Mouse (Mus musculus): ENCODE results near the gene Zdhhc7. TPM values are rescaled to one million over a fixed set of nuclear protein-coding genes. Genes with fewer than 3 reads are reported as not detected.

The Zdhhc7 gene
- 28.3 to 32.6 TPM (median 30.8 TPM) in 4 replicates for total RNA-seq (2023)

GRCm38 (mm10) chr8:120101068-120101972 lies at the start of gene Zdhhc7:
TSS of gene Zdhhc7 (minus strand) at chr8:120101482.

DNA sequence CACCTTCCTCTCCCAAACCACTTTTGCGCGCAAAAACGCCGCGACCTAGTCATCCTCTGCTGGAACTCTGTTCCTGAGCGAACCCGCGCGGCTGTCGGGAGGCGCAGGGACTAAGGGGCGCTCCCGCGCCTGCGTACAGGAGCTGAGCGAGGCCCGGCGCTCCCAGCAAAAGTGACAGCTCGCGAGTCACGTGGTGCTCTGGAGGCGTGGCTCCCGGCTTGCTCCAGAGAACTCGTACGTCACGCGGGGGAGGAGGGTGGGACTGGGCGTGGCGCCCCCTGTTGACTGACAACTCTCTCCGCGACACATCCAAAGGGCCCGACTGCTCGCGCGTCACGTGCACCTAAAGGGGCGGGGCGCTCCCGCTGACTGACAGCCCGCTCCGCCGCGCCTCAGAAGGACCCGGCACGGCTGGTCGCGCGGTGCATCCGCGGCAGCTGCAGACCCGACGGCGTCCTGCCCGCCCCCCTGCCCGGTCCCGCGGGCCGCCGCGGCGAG lies 12.5 kb upstream of the Zdhhc7 start, which contains the start of gene 6430548M08Rik:
Gene 6430548M08Rik, plus strand, starts transcription at position 395 of the 498 bp plus-strand sequence.

Other genes starting within 250 kb of the Zdhhc7 start
- 10.5 to 13.3 TPM (median 10.9 TPM) in 4 replicates for gene Klhl36, start 239.2 kb downstream of the Zdhhc7 start, total RNA-seq (2023)
- 108 to 119 TPM (median 113 TPM) in 4 replicates for gene Usp10, start 191.1 kb downstream of the Zdhhc7 start, total RNA-seq (2023)
- 0.50 to 19.0 TPM (median 8.6 TPM) in 3 of 4 replicates, not detected in the other for gene Gm20388, start 190.6 kb downstream of the Zdhhc7 start, total RNA-seq (2023)
- not detected in 4 replicates for gene Crispld2, start 109.0 kb downstream of the Zdhhc7 start, total RNA-seq (2023)
- 0.94 to 1.5 TPM (median 1.1 TPM) in 4 replicates for gene 6430548M08Rik, start 12.7 kb upstream of the Zdhhc7 start, total RNA-seq (2023)
- not detected in 4 replicates for gene Fam92b, start 76.0 kb upstream of the Zdhhc7 start, total RNA-seq (2023)
- 80.8 to 94.3 TPM (median 82.2 TPM) in 4 replicates for gene Gse1, start 127.0 kb upstream of the Zdhhc7 start, total RNA-seq (2023)

Measured in B cell, adult 62 days (primary cell).